Mouse (Mus musculus) limb, embryonic 15.5 days (tissue): ENCODE results near the gene Cdk11b. TPM values are rescaled to one million over a fixed set of nuclear protein-coding genes. Genes with fewer than 3 reads are reported as not detected.
"Not testable (repeated sequence)": the region's sequence is repeated elsewhere in the genome, so short reads cannot be mapped to it uniquely, and the experiment has no call there.

Experiments
- ATAC-seq: fragments of 200-750 bp; cut with Nextera tagmentation; 2 replicates; pipeline ENCODE4 v1.8.0; 2017; ENCODE audit warnings: low read depth, moderate TSS enrichment; ENCODE audit not compliant: insufficient number of reproducible peaks, low FRiP score, low TSS enrichment
- H3K27ac ChIP-seq: fragments of 300-500 bp; sonication (generic); 2 replicates; pipeline ENCODE4 v1.5.1; 2015; ENCODE audit warnings: moderate library complexity, mild to moderate bottlenecking, inconsistent platforms
- H3K27me3 ChIP-seq: fragments of 300-500 bp; sonication (generic); 2 replicates; pipeline ENCODE4 v1.6.1; 2015; ENCODE audit warnings: inconsistent platforms
- H3K36me3 ChIP-seq: fragments of 300-500 bp; sonication (generic); 2 replicates; pipeline ENCODE4 v1.6.1; 2015; ENCODE audit warnings: inconsistent platforms
- H3K4me1 ChIP-seq: fragments of 300-500 bp; sonication (generic); 2 replicates; pipeline ENCODE4 v1.6.1; 2015; ENCODE audit warnings: inconsistent platforms
- H3K4me2 ChIP-seq: fragments of 300-500 bp; sonication (generic); 2 replicates; pipeline ENCODE4 v1.6.1; 2015; ENCODE audit warnings: mild to moderate bottlenecking, inconsistent platforms
- H3K4me3 ChIP-seq: fragments of 300-500 bp; sonication (generic); 2 replicates; pipeline ENCODE4 v1.5.1; 2015; ENCODE audit warnings: mild to moderate bottlenecking, inconsistent platforms
- H3K9ac ChIP-seq: fragments of 300-500 bp; sonication (generic); 2 replicates; pipeline ENCODE4 v1.6.1; 2015; ENCODE audit warnings: inconsistent platforms
- H3K9me3 ChIP-seq: fragments of 300-500 bp; sonication (generic); 2 replicates; pipeline ENCODE4 v1.6.1; 2016; ENCODE audit warnings: inconsistent platforms
- WGBS: fragments of 180-500 bp; shearing (Covaris S2); methylation state at CpG from one replicate; pipeline ENCODE4 v1.1.7; 2015; 5-methylcytosine and 5-hydroxymethylcytosine counted together
- polyA plus RNA-seq: library from polyadenylated mRNA; unstranded; fragments of >200 nt; fragmentation: Nextera tagmentation; extraction: Ambion mirVana; gene quantifications from 2 replicates; pipeline ENCODE4 v1.2.1, GENCODE M21; 2015

Cdk11b gene
- polyA plus RNA-seq, 1 experiment from 2014 or later: 58.8 TPM

- no peaks in the 10 kb centered on the region for H3K27me3 ChIP-seq
- H3K9ac ChIP-seq: no peak overlapping the region
- 78% methylated on average over 2 of the region's 2 CpGs for WGBS
- no peak for ATAC-seq
- no peak overlapping the region for H3K4me2 ChIP-seq
- H3K36me3 ChIP-seq: no peaks in the 10 kb centered on the region
- H3K27ac ChIP-seq: no peak overlapping the region
- H3K4me3 ChIP-seq: no peak overlapping the region
- H3K9me3 ChIP-seq: no peaks in the 10 kb centered on the region
- H3K4me1 ChIP-seq: no peaks in the 10 kb centered on the region
Measured at GRCm38 (mm10) chr4:155675991-155676390, 51.3 kb downstream of the Cdk11b start.

DNA sequence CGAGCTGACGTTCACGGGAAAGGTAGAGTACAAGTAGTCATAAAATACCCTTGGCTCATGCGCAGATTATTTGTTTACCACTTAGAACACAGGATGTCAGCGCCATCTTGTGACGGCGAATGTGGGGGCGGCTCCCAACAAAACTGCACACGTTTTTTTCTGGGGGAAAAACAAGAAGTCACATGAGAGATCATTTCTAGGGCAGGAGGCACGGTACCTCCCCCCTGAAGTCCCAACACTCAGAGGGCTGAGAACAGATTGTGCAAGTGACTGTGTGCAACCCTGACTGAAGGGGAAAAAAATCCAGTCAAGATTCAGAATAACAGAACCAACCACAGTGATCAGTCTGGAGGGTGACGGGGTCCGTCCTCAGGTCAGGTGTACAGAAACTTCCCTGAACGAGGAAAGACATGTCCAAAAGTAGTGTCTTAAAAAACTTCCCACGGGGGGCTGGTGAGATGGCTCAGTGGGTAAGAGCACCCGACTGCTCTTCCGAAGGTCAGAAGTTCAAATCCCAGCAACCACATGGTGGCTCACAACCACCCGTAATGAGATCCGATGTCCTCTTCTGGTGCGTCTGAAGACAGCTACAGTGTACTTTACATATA lies 59.1 kb downstream of the Cdk11b start:
- H3K27me3 ChIP-seq, H3K9ac ChIP-seq, H3K27ac ChIP-seq, H3K4me1 ChIP-seq, H3K9me3 ChIP-seq, H3K4me2 ChIP-seq, H3K36me3 ChIP-seq, ATAC-seq, H3K4me3 ChIP-seq: not testable (repeated sequence)
- 86% methylated on average over 16 of the region's 19 CpGs for WGBS

GRCm38 (mm10) chr4:155687764-155688163 lies 63.1 kb downstream of the Cdk11b start:
- H3K4me2 ChIP-seq, H3K9me3 ChIP-seq, H3K27ac ChIP-seq, ATAC-seq, H3K36me3 ChIP-seq, H3K4me1 ChIP-seq, H3K27me3 ChIP-seq, H3K4me3 ChIP-seq, H3K9ac ChIP-seq: not testable (repeated sequence)
- 82% methylated on average over 4 of the region's 4 CpGs for WGBS

DNA sequence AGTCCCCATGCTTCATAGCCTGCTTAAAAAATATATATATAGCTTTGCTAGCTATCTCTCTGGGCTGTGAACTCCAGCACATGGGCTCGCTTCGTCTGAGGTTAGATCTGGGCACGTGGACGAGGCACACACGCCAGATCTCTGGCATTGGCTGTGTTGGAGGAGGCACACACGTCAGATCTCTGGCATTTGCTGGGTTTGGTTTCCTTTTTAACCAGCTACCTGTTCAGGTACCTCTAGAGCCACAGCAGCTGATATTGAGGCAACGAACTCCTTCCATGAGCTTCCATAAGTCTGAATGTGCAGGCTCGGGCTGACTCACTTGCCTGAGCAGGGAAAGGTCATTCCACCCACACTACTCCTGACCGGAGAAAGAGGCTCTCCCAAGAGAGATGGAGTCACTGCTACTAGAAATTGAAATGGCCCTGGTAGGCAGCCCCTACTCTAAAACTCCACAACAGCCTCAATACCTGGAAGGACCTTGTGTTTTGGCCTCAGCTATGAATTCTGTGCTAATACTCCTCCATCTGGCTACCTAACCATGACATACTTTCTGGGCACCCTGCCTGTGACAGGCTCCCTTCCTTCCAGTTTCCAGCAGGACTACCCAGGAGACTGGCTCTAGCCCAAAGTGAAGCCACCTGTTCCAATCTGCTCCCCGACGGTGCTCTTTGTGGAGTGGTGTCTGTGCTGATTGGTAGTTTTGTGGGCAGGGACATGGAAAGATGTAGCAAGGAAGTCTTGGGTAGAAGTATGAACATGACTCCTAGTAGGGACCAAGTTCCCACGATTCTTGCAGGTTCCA lies 66.1 kb downstream of the Cdk11b start:
- no peaks in the 10 kb centered on the region for H3K27me3 ChIP-seq
- no peaks in the 10 kb centered on the region for H3K36me3 ChIP-seq
- whole genome bisulfite sequencing: 82% methylated on average over 12 of the region's 12 CpGs
- H3K9ac ChIP-seq: no peak overlapping the region
- no peak for ATAC-seq
- H3K4me3 ChIP-seq: no peak overlapping the region
- no peaks in the 10 kb centered on the region for H3K9me3 ChIP-seq
- no peak overlapping the region for H3K4me2 ChIP-seq
- H3K27ac ChIP-seq: no peak overlapping the region
- peaks cover 17% of the 10 kb centered on the region for H3K4me1 ChIP-seq

DNA sequence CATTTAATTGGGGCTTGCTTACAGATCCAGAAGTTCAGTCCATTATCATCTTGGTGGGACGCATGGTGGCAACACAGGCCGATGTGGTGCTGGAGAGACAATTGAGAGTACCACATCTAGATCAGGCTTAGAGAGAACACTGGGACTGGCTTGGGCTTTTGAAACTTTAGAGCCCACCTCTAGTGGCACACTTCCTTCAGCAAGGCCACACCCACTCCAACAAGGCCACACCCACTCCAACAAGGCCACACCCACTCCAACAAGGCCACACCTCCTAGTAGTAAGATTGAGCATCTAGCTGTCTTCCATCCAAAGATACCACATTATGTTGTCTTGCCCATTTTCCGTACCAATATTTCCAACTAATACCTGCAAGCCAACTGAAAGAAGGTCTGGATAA lies 67.8 kb downstream of the Cdk11b start:
- Histone ChIP-seq H3K4me2 (no peak overlapping the region), H3K27me3 (no peaks in the 10 kb centered on the region), H3K4me3 (no peak overlapping the region), H3K27ac (no peak overlapping the region), H3K9ac (no peak overlapping the region), H3K9me3 (no peaks in the 10 kb centered on the region), H3K4me1 (peaks cover 28% of the 10 kb centered on the region), H3K36me3 (no peaks in the 10 kb centered on the region)
- WGBS: 96% methylated on average over 3 of the region's 3 CpGs
- no peak for ATAC-seq

- WGBS: under 1% methylated on average over 33 of the region's 47 CpGs
- Histone ChIP-seq H3K36me3 (no peaks in the 10 kb centered on the region), H3K27me3 (no peaks in the 10 kb centered on the region), H3K9ac (peak within 1 kb of the TSS; percentile 66), H3K4me1 (peaks cover 28% of the 10 kb centered on the region), H3K4me2 (peak within 1 kb of the TSS; percentile 95), H3K4me3 (peak within 1 kb of the TSS; percentile 74), H3K27ac (peak within 1 kb of the TSS; percentile 86), H3K9me3 (no peaks in the 10 kb centered on the region)
- peak; percentile 76; the same call in 1 of the 2 replicates for ATAC-seq
Measured at GRCm38 (mm10) chr4:155694111-155694481, 69.4 kb downstream of the Cdk11b start, which contains the start of gene Fndc10. Gene Fndc10 (plus strand): TSS chr4:155694342.

GRCm38 (mm10) chr4:155694482-155695401 lies 70.1 kb downstream of the Cdk11b start:
- Histone ChIP-seq H3K27ac (peak overlapping the region; percentile 86), H3K36me3 (no peaks in the 10 kb centered on the region), H3K27me3 (no peaks in the 10 kb centered on the region), H3K9me3 (no peaks in the 10 kb centered on the region), H3K9ac (peak overlapping the region; percentile 66), H3K4me3 (peak overlapping the region; percentile 74), H3K4me2 (peak overlapping the region; percentile 95), H3K4me1 (peaks cover 28% of the 10 kb centered on the region)
- under 1% methylated on average over 76 of the region's 92 CpGs for whole genome bisulfite sequencing
- peak; percentile 60; the same call in 1 of the 2 replicates for ATAC-seq

DNA sequence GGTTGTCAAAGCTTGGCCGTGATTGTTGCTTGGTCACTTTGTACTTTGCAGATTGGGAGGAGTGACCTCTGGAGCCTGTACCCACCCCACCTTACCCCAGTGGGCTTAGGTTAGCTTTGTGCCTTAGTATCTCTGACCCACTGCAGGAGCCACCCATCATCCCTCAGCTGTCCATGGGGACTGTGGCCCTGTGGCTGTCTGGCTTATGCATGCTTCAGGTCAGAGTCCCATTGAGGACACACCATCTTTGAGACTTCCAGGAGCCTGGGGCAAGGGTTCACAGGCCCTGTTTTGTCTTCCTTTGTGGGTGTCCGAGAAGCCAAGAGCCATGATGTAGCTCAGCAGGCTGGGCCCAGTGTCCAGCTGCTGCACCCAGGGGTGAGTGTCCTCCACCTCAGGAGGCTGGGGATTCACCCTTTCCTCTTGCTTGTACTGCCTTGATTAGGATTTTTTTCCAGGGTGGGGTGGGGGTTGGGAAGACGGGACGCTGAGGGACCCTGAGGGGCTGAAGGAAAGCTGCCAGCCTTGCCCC lies 70.9 kb downstream of the Cdk11b start:
- no peaks in the 10 kb centered on the region for H3K36me3 ChIP-seq
- no peak overlapping the region for H3K27ac ChIP-seq
- ATAC-seq: no peak
- H3K4me2 ChIP-seq: peak overlapping the region; percentile 95
- no peaks in the 10 kb centered on the region for H3K27me3 ChIP-seq
- H3K4me3 ChIP-seq: peak overlapping the region; percentile 74
- WGBS: 70% methylated on average over 4 of the region's 4 CpGs
- H3K9me3 ChIP-seq: no peaks in the 10 kb centered on the region
- H3K9ac ChIP-seq: peak overlapping the region; percentile 66; the same call in 1 of the 2 replicates
- H3K4me1 ChIP-seq: peaks cover 28% of the 10 kb centered on the region

DNA sequence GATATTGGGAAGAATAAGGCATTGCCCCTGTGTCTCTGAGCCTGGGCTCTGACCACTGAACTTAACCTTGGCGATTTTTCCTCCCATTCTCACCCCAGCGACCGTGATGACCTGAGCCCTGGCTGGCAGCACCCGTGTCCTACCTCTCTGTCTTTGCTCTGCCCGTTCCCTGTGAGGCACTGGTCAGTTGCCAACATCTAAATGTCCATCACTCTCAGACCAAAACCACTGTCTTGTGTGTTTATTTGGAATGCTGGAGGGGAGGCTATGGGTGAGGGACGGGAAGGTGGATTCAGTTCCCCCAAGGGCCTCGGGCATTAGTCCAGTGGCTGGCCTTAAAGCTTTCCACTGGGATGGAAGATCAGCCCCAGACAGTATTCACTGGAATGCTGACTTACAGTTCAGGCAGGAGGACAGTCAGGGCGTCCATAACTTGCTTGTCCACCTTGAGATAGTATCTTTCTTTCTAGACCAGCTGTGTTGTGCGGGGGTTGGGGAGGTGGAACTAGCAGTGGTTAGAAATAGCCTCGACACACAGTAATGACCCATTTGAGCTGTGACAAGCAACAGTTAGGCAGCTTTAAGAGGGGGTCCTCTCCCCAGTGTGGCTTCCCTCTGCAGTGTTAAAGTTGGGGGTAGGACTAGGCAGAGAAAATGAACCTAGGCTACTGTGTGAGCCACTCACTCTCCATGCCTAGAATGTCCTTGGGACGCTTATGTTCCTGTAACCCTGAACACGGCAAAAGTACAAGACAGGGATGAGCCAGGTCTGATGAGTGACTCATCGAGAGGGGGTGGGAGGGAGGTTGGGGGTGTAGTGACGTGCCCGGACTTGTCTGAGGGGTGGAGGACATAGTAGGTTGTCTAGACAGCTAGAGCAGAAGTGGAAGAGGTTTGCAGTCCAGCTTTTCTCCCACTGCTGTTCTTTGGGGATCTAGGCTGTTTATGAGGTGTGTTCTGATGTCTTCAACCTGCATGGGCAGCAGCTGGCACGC lies 71.9 kb downstream of the Cdk11b start:
- Histone ChIP-seq H3K4me1 (peaks cover 28% of the 10 kb centered on the region), H3K4me2 (0 out of 2 replicates have a peak overlapping the region, but pooled peaks have one; percentile 10), H3K4me3 (no peak overlapping the region), H3K9ac (no peak overlapping the region), H3K27me3 (no peaks in the 10 kb centered on the region), H3K36me3 (no peaks in the 10 kb centered on the region), H3K27ac (no peak overlapping the region; the same call in 1 of the 2 replicates), H3K9me3 (no peaks in the 10 kb centered on the region)
- WGBS: 66% methylated on average over 16 of the region's 16 CpGs
- ATAC-seq: no peak
